Mouse (Mus musculus): ENCODE data around the gene Gata1. TPM values are rescaled to one million over a fixed set of nuclear protein-coding genes. Genes with fewer than 3 reads are reported as not detected.
"Not testable (repeated sequence)": the region's sequence is repeated elsewhere in the genome, so short reads cannot be mapped to it uniquely, and the experiment has no call there.

Gene Gata1
- total RNA-seq, 2 experiments from 2014 or later = not detected

- intact Hi-C loops (cut with DNase I) = no loop called here
- no peak for DNase-seq (ENCODE audit: low spot score in 2 of 2)
These were observed 9.6 kb downstream of the Gata1 start for GRCm38 (mm10) chrX:7968226-7968625.

- intact Hi-C loops (cut with DNase I) = no loop called here
These were observed 10.2 kb downstream of the Gata1 start for GRCm38 (mm10) chrX:7967596-7968201.

GRCm38 (mm10) chrX:7966161-7966560 is 11.7 kb downstream of the Gata1 start:
- intact Hi-C loops (cut with DNase I) = no loop called here
- DNase-seq (ENCODE audit: low spot score in 2 of 2) = no peak

More at GRCm38 (mm10) chrX:7967596-7968201, 10.2 kb downstream of the Gata1 start:
- no peak for DNase-seq (ENCODE audit: low spot score in 2 of 2)

- intact Hi-C loops (cut with DNase I) = no loop called here
- no peak for DNase-seq (ENCODE audit: low spot score in 2 of 2)
These were observed 13.8 kb downstream of the Gata1 start for GRCm38 (mm10) chrX:7963829-7964626.

DNA sequence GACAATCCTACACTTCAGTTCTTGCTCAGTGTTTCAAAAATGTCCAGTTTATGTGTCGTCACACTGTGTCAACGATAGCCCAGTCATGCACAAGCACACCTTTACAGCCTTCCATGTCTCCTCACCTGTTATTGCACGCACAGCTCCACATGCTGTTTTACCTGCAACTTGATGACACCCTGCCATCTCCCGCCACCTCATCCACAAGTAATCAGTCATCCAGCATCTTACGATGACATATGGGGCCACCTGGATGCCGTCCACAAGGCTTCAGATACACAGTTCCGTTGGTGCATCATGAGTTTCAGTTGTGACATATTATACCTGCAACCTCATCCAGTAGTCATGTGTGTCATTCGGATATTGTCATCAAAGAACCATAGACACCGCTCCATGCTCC is 19.0 kb downstream of the Gata1 start:
- intact Hi-C loops (cut with DNase I) = no loop called here
- DNase-seq (ENCODE audit: low spot score in 2 of 2) = no peak

GRCm38 (mm10) chrX:7950091-7950490 is 27.8 kb downstream of the Gata1 start:
- intact Hi-C loops (cut with DNase I) = no loop called here
- no peak for DNase-seq (ENCODE audit: low spot score in 2 of 2)

DNA sequence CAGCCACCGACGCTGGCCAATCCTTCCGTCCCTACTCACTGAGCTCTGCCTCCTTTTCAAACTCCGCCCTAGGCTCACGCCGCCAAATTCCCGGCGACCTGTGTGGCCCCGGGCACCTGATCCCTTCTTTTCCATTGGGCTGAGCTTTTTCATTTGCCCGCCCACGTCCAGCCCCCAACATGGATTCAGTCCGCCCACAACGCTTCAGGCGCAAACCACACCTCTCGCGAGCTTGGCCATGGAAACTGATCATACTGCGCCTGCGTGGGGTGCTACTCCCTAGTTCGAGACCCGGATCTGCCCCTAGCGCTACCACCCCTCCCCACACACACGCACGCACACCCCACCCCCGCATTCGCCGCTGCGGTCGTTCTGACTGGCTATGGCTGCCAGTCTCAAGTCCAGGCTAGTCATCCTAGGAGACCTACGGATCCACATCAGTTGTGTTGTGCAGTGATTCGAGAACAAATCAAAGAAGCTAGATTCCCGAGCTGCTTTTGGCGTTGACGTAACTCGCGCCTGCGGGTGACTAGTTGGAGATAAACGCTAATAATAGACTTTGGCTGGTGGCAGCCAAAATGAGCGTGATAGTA is 29.9 kb downstream of the Gata1 start:
- peak; percentile 90 for DNase-seq (ENCODE audit: low spot score in 2 of 2)
- intact Hi-C loops (cut with DNase I) = loop anchor here (5.0 to 10.0 kb wide), 3 partner anchors 67 to 147 kb away; partner anchors contain the start of genes Glod5, Suv39h1 and Was

- DNase-seq (ENCODE audit: low spot score in 2 of 2) = no peak
- intact Hi-C loops (cut with DNase I) = loop anchor here (5.0 to 10.0 kb wide), 3 partner anchors 67 to 147 kb away; partner anchors contain the start of genes Glod5, Suv39h1 and Was
These were observed 30.6 kb downstream of the Gata1 start, which contains the start of gene Hdac6 for GRCm38 (mm10) chrX:7947108-7947899. TSS of gene Hdac6 (minus strand) at chrX:7947889.

DNA sequence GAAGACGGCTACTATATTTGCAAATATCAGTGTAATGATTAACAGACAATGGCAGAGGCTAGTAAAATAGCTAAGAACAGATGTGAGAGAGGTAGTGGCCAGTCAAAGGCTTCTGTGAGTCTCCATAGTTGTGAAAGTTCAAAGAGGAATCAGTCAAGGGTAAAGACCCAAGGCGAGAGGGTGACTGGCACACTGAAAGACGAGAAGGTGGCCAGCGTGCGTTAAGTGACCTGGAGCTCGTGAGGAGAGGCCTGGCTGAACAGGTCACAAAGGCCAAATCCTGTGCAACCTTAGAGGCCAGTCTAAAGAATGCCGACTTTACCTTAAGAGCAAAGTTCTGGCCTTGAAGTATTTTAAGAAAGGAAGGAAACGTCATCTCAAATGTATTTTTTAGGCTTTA is 32.3 kb downstream of the Gata1 start:
- intact Hi-C loops (cut with DNase I) = loop anchor here (5.0 to 10.0 kb wide), 3 partner anchors 69 to 149 kb away; partner anchors contain the start of genes Glod5, Suv39h1 and Was
- DNase-seq (ENCODE audit: low spot score in 2 of 2) = no peak

- intact Hi-C loops (cut with DNase I) = no loop called here
- DNase-seq (ENCODE audit: low spot score in 2 of 2) = no peak
These were observed 40.2 kb downstream of the Gata1 start for GRCm38 (mm10) chrX:7937667-7938066.

GRCm38 (mm10) chrX:7936874-7937273 is 41.0 kb downstream of the Gata1 start:
- intact Hi-C loops (cut with DNase I) = no loop called here
- no peak for DNase-seq (ENCODE audit: low spot score in 2 of 2)

DNA sequence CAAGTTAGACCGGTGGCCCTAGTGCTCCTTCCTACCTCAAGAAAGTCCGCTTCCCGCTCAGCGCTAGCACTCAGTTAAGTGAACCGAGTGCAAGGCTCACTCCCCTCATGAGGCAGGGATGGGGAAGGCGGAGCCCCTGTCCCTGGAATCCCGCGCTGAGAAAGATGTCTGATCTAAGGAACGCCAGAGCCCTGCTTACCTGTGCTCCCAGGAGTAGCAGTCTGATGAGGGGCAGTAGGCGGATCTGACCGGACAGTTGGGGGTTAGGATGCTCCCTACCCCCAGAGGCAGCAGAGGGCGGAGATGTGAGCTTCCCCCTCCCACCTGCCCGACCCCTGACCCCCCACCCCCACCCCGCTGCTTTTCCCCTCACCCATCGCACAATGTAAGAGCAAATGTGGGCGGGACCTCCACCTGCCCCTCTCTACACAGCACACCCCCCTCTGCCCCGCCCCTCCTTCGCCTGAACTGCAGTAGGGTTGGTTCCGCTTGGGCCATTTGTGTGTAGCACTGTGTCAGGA is 49.5 kb downstream of the Gata1 start, which contains the start of gene Eras:
Gene Eras (minus strand): TSS at position 338 of the 521 bp plus-strand sequence.
- no peak for DNase-seq (ENCODE audit: low spot score in 2 of 2)
- intact Hi-C loops (cut with DNase I) = loop anchor here (10.0 kb wide), 1 partner anchor 196 kb away; no protein-coding TSS in a partner anchor

GRCm38 (mm10) chrX:7927116-7927515 is 50.8 kb downstream of the Gata1 start:
- DNase-seq (ENCODE audit: low spot score in 2 of 2) = no peak
- intact Hi-C loops (cut with DNase I) = loop anchor here (10.0 kb wide), 1 partner anchor 198 kb away; no protein-coding TSS in a partner anchor

DNA sequence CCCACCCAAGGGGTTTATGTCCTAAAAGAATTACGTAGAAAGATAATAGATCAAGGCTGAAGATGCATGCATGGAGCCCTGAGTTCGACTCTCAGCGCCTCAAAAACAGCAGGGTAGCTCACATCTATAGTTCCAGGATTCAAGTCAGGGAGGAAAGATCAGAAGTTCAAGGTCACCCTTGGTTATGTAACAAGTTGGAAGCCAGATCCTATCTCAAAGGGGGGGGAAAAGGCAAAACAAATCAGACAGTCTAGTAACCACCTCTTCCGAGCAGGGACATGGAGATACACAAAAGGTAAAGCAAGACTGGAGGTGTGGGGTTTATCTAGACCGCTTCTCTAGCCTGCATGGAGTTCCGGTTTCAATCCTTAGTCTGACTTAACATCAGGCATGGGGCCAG is 51.6 kb downstream of the Gata1 start:
- no peak for DNase-seq (ENCODE audit: low spot score in 2 of 2)
- intact Hi-C loops (cut with DNase I) = loop anchor here (10.0 kb wide), 1 partner anchor 199 kb away; no protein-coding TSS in a partner anchor

DNA sequence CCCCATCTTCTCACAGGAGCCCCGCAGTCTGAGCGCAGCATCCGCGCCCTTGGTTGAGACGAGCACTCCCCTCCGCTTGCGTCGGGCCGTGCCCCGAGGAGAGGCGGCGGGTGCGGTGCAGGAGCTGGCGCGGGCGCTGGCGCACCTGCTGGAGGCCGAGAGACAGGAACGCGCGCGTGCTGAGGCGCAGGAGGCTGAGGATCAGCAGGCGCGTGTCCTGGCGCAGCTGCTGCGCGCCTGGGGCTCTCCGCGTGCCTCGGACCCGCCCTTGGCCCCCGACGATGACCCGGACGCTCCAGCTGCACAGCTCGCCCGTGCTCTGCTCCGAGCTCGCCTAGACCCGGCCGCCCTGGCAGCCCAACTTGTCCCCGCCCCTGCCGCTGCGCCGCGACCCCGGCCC is 55.8 kb downstream of the Gata1 start:
- DNase-seq (ENCODE audit: low spot score in 2 of 2) = peak; percentile 14 to 19
- intact Hi-C loops (cut with DNase I) = loop anchor here (10.0 kb wide), 1 partner anchor 203 kb away; no protein-coding TSS in a partner anchor

DNA sequence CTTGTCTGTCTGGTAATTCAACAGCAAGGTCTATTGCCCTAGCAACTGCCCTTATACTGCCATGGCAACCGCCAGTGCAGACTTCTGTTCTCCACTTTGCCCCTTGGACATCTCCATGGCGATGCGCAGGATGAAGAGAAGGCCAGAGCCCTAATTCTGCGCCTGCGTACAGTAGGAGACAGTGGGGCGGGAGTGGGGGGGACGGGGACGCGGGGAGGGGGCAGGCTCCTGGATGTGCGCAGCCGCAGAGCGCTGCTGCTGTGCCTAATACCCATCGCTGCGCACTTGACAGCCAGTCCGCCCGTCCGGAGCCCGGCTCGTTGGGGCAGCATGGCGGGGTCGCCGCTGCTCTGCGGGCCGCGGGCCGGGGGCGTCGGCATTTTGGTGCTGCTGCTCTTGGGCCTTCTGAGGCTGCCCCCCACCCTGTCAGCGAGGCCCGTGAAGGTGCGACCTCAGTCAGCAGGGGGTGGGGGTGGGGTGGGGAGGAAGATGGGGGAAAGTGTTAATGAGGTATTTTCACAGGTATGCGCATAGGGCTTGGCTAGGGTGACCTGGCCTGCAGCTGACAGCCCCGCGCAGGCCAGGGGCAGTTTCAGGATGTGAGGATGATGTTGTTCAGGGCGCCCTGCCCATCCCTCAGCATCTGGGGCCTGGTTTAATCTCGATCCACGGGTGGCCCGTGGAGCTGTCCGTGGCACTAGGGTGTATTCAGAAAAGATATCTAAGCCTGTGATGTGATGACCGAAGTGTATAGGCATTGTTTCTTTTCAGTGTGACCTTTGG is 58.1 kb downstream of the Gata1 start, which contains the start of gene Pcsk1n:
Gene Pcsk1n (plus strand): TSS at position 222 of the 783 bp plus-strand sequence.
- DNase-seq (ENCODE audit: low spot score in 2 of 2) = peak; percentile 43 to 55
- intact Hi-C loops (cut with DNase I) = loop anchor here (5.0 to 10.0 kb wide), 2 partner anchors 98 to 205 kb away; partner anchors contain the start of gene Glod5

DNA sequence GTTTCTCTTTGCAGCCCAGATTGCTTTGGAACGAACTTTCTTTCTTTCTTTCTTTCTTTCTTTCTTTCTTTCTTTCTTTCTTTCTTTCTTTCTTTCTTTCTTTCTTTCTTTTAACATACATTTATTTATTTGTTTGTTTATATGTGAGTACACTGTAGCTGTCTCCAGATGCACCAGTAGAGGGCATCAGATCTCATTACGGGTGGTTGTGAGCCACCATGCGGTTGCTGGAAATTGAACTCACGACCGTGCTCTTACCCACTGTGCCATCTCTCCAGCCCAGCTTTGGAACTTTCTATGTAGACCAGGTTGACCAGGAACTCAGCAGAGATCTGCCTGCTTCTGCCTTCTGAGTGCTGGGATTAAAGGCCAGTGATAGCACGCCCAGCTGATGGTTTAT is 59.9 kb downstream of the Gata1 start:
- intact Hi-C loops (cut with DNase I) = loop anchor here (5.0 kb wide), 1 partner anchor 99 kb away; the partner anchor contains the start of gene Glod5
- not testable (repeated sequence) for DNase-seq (ENCODE audit: low spot score in 2 of 2)

DNA sequence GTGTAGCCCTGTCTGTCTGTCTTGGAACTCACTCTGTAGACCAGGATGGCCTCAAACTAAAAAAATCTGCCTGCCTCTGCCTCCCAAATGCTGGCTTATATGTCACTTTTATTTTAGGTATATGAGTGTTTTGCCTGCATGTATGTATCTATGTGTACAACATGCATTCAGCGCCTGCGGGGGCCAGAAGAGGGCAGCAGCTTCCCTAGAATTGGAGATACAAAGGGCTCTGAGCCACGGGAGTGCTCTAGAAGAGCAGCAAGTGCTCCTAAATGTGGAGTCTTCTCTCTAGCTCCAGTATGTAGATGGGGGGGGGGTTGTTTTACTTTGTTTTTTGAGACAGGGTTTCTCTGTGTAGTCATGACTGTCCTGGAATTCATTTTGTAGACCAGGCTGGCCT is 62.2 kb downstream of the Gata1 start:
- intact Hi-C loops (cut with DNase I) = loop anchor here (5.0 kb wide), 1 partner anchor 102 kb away; the partner anchor contains the start of gene Glod5
- DNase-seq (ENCODE audit: low spot score in 2 of 2) = not testable (repeated sequence)
